Mouse (Mus musculus) kidney, embryonic 15.5 days (tissue): ENCODE results near the gene Strap. TPM values are rescaled to one million over a fixed set of nuclear protein-coding genes. Genes with fewer than 3 reads are reported as not detected.

Experiments
- ATAC-seq: fragments of 200-750 bp; cut with Nextera tagmentation; replicated peaks from 2 replicates; pipeline ENCODE4 v1.8.0; 2017; ENCODE audit warnings: moderate TSS enrichment; ENCODE audit not compliant: low FRiP score
- H3K27ac ChIP-seq: fragments of 300-500 bp; sonication (generic); 2 replicates; pipeline ENCODE4 v1.5.1; 2015; ENCODE audit warnings: mild to moderate bottlenecking, inconsistent platforms
- H3K27me3 ChIP-seq: fragments of 300-500 bp; sonication (generic); 2 replicates; pipeline ENCODE4 v1.6.1; 2015; ENCODE audit warnings: inconsistent platforms
- H3K36me3 ChIP-seq: fragments of 300-500 bp; sonication (generic); 2 replicates; pipeline ENCODE4 v1.6.1; 2015; ENCODE audit warnings: inconsistent platforms
- H3K4me1 ChIP-seq: fragments of 300-500 bp; sonication (generic); 2 replicates; pipeline ENCODE4 v1.6.1; 2015; ENCODE audit warnings: inconsistent platforms
- H3K4me2 ChIP-seq: fragments of 300-500 bp; sonication (generic); 2 replicates; pipeline ENCODE4 v1.6.1; 2015; ENCODE audit warnings: moderate library complexity, mild to moderate bottlenecking, inconsistent platforms
- H3K4me3 ChIP-seq: fragments of 300-500 bp; sonication (generic); replicated peaks from 2 replicates; pipeline ENCODE4 v1.5.1; 2015; ENCODE audit warnings: mild to moderate bottlenecking, inconsistent platforms
- H3K9ac ChIP-seq: fragments of 300-500 bp; sonication (generic); 2 replicates; pipeline ENCODE4 v1.6.1; 2015; ENCODE audit warnings: mild to moderate bottlenecking, inconsistent platforms
- H3K9me3 ChIP-seq: fragments of 300-500 bp; sonication (generic); replicated peaks from 2 replicates; pipeline ENCODE4 v1.6.1; 2016; ENCODE audit warnings: inconsistent platforms
- WGBS: fragments of 180-500 bp; shearing (Covaris S2); methylation state at CpG from one replicate; pipeline ENCODE4 v1.1.7; 2015; ENCODE audit warnings: mixed read lengths; 5-methylcytosine and 5-hydroxymethylcytosine counted together
- polyA plus RNA-seq: library from polyadenylated mRNA; unstranded; fragments of >200 nt; fragmentation: Nextera tagmentation; extraction: Ambion mirVana; gene quantifications from 2 replicates; pipeline ENCODE4 v1.2.1, GENCODE M21; 2015

The Strap gene
- polyA plus RNA-seq, 1 experiment from 2014 or later: 165 TPM

DNA sequence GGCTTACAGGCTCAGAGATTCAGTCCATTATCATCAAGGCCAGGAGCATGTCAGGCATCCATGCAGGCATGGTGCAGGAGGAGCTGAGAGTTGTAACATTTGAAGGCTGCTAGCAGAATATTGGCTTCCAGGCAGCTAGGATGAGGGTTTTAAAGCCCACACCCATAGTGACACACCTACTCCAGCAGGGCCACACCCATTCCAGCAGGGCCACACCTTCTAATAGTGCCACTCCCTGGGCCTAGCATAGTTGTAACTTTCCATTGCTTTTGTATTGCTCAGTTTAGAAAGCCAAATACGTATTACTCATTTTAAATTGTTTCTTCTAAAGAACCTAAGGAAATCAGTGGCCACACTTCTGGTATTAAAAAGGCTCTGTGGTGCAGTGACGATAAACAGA lies 6.1 kb downstream of the Strap start:
- peaks cover 72% of the 10 kb centered on the region for H3K36me3 ChIP-seq
- no peaks in the 10 kb centered on the region for H3K27me3 ChIP-seq
- H3K9ac ChIP-seq: no peak overlapping the region
- H3K27ac ChIP-seq: no peak overlapping the region
- H3K4me3 ChIP-seq: no peak overlapping the region
- H3K4me2 ChIP-seq: no peak overlapping the region
- H3K9me3 ChIP-seq: no peaks in the 10 kb centered on the region
- 91% methylated on average over 2 of the region's 2 CpGs for WGBS
- peaks cover 6% of the 10 kb centered on the region for H3K4me1 ChIP-seq
- ATAC-seq: no peak

DNA sequence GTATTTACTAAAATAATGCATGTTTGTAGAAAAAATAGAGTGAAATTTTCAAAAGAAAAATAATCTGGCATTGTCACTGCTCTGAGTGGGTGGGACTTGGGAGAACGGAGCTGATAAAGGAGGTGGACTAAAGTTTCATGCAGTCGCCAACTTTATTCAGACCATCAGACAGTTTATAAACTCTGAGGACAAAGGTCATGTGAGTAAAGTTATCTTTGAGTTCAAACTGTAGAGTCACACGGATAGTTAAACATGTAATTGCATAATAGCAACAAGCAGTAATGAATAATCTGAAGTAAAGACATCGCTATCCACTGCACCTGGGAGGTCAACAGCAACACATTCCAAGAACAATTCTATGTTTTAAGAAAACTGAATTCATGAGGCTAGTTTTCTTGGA lies 9.8 kb downstream of the Strap start:
- Histone ChIP-seq H3K9me3 (no peaks in the 10 kb centered on the region), H3K36me3 (peaks cover 94% of the 10 kb centered on the region), H3K27ac (no peak overlapping the region), H3K27me3 (no peaks in the 10 kb centered on the region), H3K9ac (no peak overlapping the region), H3K4me1 (no peaks in the 10 kb centered on the region), H3K4me3 (no peak overlapping the region), H3K4me2 (no peak overlapping the region)
- 62% methylated on average over 4 of the region's 4 CpGs for WGBS
- no peak for ATAC-seq

DNA sequence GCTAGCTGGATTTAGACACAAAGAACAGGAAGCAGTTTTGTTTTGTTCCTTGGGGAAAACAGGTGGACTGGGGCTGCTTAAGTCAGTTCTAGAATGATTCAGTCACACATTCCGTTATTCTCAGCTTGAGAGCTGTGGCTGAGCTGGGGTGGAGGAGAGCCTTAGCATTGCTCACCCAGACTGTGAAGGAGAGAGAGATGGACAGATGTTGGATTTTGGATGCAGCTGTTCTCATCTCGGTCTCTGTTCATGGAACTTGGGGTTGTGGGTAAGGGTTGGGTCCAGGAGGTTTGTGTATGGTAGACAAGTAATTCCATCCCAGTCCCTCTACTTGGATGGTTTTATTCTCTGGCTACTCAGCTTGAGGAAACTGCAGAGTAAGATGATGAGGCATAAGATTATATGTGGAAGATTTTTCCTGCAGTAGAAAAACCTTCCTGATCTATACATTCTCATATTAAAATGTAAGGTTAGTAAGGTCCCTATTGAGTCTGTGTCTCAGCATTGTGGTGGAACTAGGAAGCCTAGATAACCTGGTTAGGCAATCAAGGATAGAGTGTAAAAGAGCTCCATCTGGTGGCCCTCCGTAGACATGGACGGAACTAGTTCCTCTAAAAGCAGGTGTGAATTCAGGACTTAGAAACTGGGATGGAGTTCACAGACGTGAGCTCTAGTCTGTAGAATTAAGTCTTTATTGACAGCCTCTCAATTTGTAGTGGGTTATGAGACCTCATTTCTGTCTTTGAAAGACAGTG lies 12.5 kb downstream of the Strap start:
- Histone ChIP-seq H3K9ac (no peak overlapping the region), H3K4me3 (no peak overlapping the region), H3K9me3 (no peaks in the 10 kb centered on the region), H3K36me3 (peaks cover 87% of the 10 kb centered on the region), H3K4me2 (no peak overlapping the region), H3K4me1 (no peaks in the 10 kb centered on the region), H3K27me3 (no peaks in the 10 kb centered on the region), H3K27ac (no peak overlapping the region)
- WGBS: 72% methylated on average over 5 of the region's 5 CpGs
- ATAC-seq: no peak

DNA sequence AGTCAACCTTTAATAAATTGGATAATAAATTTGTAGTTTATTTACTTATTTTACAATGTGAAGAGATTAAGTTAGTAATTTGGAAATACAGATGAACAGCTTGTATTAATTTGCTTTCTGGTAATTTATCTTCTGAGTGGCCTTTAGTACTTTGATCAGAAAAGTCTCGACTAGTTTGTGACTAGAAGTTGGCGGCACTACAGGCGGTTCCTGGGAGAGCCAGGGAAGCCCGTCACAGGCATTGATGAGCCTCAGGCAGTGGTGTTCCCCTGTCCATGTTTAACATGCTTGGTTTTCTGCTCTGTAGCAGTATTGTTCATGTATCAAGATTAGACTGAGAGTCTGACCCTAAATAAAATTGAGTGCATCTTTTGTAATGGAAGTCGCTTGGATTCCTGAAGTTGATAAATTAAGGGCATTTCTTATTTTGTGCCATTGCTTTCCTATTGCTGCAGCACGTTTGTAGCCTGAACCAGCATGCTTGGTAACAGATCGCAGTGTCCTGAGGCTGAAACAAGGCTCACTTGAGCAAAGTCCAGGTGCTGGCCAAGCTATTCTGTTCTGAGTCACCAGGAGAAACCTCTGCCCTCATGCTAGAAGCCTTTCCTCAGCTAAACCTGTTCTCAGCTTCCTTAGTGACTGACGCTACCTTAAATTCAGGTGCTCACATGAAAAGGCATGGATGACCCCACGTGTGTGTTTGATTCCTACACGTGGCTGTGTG lies 16.8 kb downstream of the Strap start:
- H3K4me3 ChIP-seq: no peak overlapping the region
- no peak for ATAC-seq
- no peaks in the 10 kb centered on the region for H3K9me3 ChIP-seq
- peaks cover 8% of the 10 kb centered on the region for H3K4me1 ChIP-seq
- no peaks in the 10 kb centered on the region for H3K27me3 ChIP-seq
- peaks cover 54% of the 10 kb centered on the region for H3K36me3 ChIP-seq
- no peak overlapping the region for H3K4me2 ChIP-seq
- WGBS: 86% methylated on average over 10 of the region's 10 CpGs
- H3K27ac ChIP-seq: no peak overlapping the region
- no peak overlapping the region for H3K9ac ChIP-seq

DNA sequence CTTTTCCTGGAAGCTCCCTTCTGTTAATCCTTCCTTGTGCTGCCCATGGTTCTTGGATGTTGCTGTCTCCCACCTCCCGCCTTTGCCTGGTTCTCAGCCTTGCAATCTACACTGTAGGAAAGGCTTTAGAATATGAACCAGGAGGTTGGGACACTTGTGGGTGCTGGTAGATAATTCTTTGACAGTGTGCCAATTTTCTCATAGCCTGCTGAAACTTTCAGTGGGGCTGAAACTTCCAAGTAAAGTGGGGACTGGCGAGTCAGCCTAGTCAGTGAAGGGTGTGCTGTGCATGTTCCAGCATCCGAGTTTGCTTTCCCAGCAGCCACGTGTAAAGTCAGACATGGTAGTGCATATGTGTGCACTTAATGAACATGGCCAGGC lies 17.4 kb downstream of the Strap start:
- peaks cover 8% of the 10 kb centered on the region for H3K4me1 ChIP-seq
- no peak overlapping the region for H3K27ac ChIP-seq
- no peak for ATAC-seq
- H3K9me3 ChIP-seq: no peaks in the 10 kb centered on the region
- no peak overlapping the region for H3K4me2 ChIP-seq
- 84% methylated on average over 4 of the region's 4 CpGs for WGBS
- no peak overlapping the region for H3K4me3 ChIP-seq
- H3K27me3 ChIP-seq: no peaks in the 10 kb centered on the region
- peaks cover 49% of the 10 kb centered on the region for H3K36me3 ChIP-seq
- H3K9ac ChIP-seq: no peak overlapping the region

DNA sequence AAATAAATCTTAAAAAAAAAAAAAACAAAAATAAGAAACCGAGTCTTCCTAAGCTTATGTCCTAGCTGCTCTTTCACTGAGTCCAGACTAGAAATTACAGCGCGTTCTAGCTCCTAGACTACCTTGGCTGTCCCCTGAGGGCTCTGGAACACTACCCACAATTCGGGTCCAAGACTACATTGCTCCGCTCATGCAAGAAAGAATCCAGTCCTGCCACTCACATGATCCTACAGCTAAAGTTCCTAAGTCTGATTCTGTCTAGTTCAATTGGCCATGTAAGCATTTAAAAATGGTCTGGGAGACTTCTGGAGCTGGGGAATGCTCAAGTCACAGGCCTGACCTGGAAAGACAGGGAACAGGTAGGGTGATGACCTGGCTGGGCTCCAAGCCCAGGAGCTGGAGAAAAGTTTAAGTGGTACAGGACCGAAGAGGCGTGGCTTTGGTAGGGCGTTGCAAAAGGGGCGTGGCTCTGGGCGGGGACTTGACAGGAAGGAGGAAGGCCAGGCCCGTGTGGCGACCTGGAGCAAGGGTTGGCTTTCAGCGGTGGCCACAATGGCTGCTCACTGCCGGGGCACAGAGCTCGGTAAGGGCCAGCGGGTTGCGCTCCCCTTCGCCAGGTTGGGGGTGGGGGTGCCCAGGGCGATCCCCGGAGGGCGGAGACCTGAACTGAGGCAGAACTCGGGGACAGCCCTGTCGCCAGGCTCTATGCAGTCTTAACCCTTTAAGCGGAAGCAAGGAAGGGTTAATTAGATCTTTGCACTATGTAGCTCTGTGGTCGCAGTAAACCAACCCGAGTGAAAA lies 19.4 kb downstream of the Strap start, which contains the start of gene Dera:
TSS of gene Dera (plus strand) at position 491 of the 801 bp plus-strand sequence.
- peak within 1 kb of the TSS; percentile 72 for H3K4me2 ChIP-seq
- peaks cover 14% of the 10 kb centered on the region for H3K4me1 ChIP-seq
- no peaks in the 10 kb centered on the region for H3K9me3 ChIP-seq
- peaks cover 29% of the 10 kb centered on the region for H3K36me3 ChIP-seq
- H3K27ac ChIP-seq: peak within 1 kb of the TSS; percentile 87
- H3K4me3 ChIP-seq: peak within 1 kb of the TSS; percentile 84
- 10% methylated on average over 26 of the region's 26 CpGs for WGBS
- peak; percentile 95 for ATAC-seq
- H3K9ac ChIP-seq: peak within 1 kb of the TSS; percentile 65
- no peaks in the 10 kb centered on the region for H3K27me3 ChIP-seq

DNA sequence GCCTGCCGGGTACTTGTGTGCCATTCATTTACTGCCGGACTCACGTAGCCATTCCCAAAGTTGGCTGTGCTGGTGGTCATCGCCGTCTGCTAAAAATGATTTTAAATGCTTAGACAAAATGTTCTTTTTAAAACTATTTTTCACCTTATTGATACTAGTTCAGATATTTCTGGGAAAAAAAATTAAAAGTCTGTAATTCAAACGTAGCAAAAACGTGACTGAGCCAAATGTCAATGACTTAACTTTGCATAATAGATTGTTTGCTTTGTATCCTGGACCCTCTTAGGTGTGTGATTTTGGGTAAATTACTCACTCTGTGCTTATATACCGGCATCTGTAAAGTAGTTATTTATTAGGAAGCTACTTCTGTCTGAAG lies 20.0 kb downstream of the Strap start:
- no peaks in the 10 kb centered on the region for H3K9me3 ChIP-seq
- H3K27ac ChIP-seq: peak overlapping the region; percentile 87; the same call in 1 of the 2 replicates
- H3K36me3 ChIP-seq: peaks cover 23% of the 10 kb centered on the region
- WGBS: 4% methylated on average over 8 of the region's 8 CpGs
- H3K9ac ChIP-seq: peak overlapping the region; percentile 65
- H3K27me3 ChIP-seq: no peaks in the 10 kb centered on the region
- H3K4me3 ChIP-seq: peak overlapping the region; percentile 84
- peaks cover 19% of the 10 kb centered on the region for H3K4me1 ChIP-seq
- peak overlapping the region; percentile 72 for H3K4me2 ChIP-seq
- ATAC-seq: no peak

DNA sequence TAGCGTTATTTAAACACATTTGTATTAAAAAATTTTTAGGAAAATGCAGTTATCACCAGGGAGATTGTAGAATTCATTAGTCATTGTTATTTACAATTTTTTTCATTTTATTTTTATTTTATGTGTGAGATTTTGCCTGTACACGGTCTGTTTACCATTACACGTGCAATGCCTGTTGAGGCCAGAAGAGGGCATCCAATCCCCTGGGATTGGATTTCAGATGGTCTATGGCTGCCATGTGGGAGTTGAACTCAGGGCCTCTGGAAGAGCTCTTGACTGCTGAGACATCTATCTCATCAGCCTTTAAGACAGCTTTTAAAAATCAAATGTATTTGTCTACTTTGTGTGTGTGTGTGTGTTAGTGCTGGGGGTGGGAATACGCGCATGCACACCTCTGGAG lies 21.4 kb downstream of the Strap start:
- no peaks in the 10 kb centered on the region for H3K9me3 ChIP-seq
- H3K9ac ChIP-seq: no peak overlapping the region
- peaks cover 14% of the 10 kb centered on the region for H3K36me3 ChIP-seq
- no peak overlapping the region for H3K27ac ChIP-seq
- H3K27me3 ChIP-seq: no peaks in the 10 kb centered on the region
- no peak overlapping the region for H3K4me3 ChIP-seq
- no peak overlapping the region for H3K4me2 ChIP-seq
- no peak for ATAC-seq
- peaks cover 20% of the 10 kb centered on the region for H3K4me1 ChIP-seq
- WGBS: 64% methylated on average over 5 of the region's 5 CpGs

DNA sequence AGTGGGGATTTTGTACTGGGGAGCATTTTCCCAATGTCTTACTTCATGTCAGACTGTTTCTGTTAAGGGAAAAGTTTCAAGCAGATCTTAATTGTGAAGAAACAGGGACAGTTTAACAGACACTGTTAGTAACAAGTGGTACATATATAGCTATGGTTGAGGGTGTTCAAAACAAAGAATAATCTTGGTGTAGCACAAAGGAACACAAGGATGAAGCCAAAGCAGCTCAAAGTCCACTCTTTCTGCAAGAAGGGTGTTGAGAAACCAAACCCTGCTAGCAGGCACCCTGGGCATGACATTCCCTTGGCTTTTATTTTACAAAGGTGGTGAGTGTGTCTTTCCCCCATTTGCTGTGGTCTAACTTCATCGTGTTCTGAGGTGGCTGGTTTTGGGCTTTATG lies 23.0 kb downstream of the Strap start:
- Histone ChIP-seq H3K9ac (no peak overlapping the region), H3K27me3 (no peaks in the 10 kb centered on the region), H3K4me2 (no peak overlapping the region), H3K27ac (no peak overlapping the region), H3K9me3 (no peaks in the 10 kb centered on the region), H3K4me1 (peaks cover 20% of the 10 kb centered on the region), H3K4me3 (no peak overlapping the region), H3K36me3 (no peaks in the 10 kb centered on the region)
- no peak for ATAC-seq
- WGBS: 92% methylated on average over 1 of the region's 1 CpGs

DNA sequence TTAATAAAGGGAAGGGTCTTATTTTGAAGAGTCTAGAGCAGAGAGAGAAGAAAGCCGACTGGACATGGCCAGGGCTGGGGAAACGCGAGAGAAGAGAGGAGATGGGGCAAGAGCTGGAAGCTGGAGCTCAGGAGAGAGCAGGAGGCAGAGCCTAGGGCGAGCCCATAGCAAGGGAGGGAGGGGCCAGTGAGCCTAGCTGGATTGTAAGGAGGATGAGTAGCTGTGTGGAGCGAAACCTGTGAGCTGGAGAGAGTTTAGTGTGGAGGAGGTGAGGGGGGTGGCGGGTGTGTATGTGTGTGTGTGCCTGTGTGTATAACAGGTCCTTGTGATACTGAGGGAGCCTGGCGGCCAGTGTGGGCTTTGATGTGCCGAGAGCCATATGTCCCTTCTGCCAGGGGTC lies 24.8 kb downstream of the Strap start:
- 25% methylated on average over 8 of the region's 8 CpGs for WGBS
- peaks cover 24% of the 10 kb centered on the region for H3K4me1 ChIP-seq
- peak; percentile 74 for ATAC-seq

DNA sequence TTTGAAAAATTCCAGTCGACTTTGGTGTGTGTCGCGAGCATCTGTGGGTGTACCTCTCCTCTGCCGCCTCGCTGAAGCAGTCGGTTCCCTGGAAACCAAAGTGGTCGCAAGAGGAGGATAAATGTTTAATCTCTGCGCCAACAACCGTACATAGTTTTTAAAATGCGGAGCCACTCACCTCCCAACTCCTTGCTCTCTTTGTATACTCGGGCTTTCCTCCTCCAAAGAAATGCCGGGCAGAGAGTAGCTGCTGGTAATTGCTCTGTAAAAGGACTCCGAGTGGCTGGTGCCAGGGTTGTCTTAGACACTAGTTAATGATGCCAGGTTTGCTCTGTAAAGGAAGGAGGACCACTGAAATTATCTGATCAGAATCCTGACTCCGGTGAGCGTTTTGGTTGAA lies 26.1 kb downstream of the Strap start:
- Histone ChIP-seq H3K9ac (no peak overlapping the region), H3K9me3 (no peaks in the 10 kb centered on the region), H3K4me2 (no peak overlapping the region), H3K36me3 (no peaks in the 10 kb centered on the region), H3K4me1 (peaks cover 24% of the 10 kb centered on the region), H3K27ac (no peak overlapping the region), H3K27me3 (no peaks in the 10 kb centered on the region), H3K4me3 (no peak overlapping the region)
- ATAC-seq: no peak
- 74% methylated on average over 15 of the region's 15 CpGs for WGBS

More for the DNA sequence above, 24.8 kb downstream of the Strap start:
- no peaks in the 10 kb centered on the region for H3K9me3 ChIP-seq
- H3K27ac ChIP-seq: no peak overlapping the region
- H3K27me3 ChIP-seq: no peaks in the 10 kb centered on the region
- no peaks in the 10 kb centered on the region for H3K36me3 ChIP-seq
- H3K4me3 ChIP-seq: no peak overlapping the region
- H3K9ac ChIP-seq: no peak overlapping the region
- no peak overlapping the region for H3K4me2 ChIP-seq
